Mouse (Mus musculus) liver, adult 2 months (tissue): Measurements from ENCODE around the gene Tmem117.

Experiments used
- CTCF ChIP-seq: fragments of 200-500 bp; IDR thresholded peaks from 2 replicates; pipeline ENCODE4 v1.5.1; 2011; ENCODE audit warnings: low read depth, low read length, control low read depth
- POLR2A ChIP-seq: fragments of 200-500 bp; IDR thresholded peaks from 2 replicates; pipeline ENCODE4 v1.6.1; 2011; ENCODE audit warnings: low read length, control low read depth; ENCODE audit not compliant: insufficient read depth; ENCODE audit errors: extremely low read depth

GRCm38 (mm10) chr15:94781556-94781955, 152.5 kb downstream of the Tmem117 start:
- no peak for TF ChIP-seq CTCF
- no peak for TF ChIP-seq POLR2A
